Mouse (Mus musculus) heart, postnatal 36 days (tissue): ENCODE results near the gene Degs2. TPM values are rescaled to one million over a fixed set of nuclear protein-coding genes. Genes with fewer than 3 reads are reported as not detected.

ENCODE experiments used
- DNase-seq, 2 experiments: peaks; one replicate each; pipeline ENCODE4 v3.0.0; 2021 to 2022
- intact Hi-C: fragments of 180-260 bp; cut with DNase I; formaldehyde crosslinking; loops from one replicate; pipeline ENCODE4 v1.15.1; 2025
- total RNA-seq, 2 experiments: library from RNA; stranded (reverse); gene quantifications; 2 replicates each; pipeline ENCODE4 v1.2.3; 2021

The Degs2 gene
- total RNA-seq, 2 experiments from 2014 or later, result 0.27 to 0.92 TPM

DNA sequence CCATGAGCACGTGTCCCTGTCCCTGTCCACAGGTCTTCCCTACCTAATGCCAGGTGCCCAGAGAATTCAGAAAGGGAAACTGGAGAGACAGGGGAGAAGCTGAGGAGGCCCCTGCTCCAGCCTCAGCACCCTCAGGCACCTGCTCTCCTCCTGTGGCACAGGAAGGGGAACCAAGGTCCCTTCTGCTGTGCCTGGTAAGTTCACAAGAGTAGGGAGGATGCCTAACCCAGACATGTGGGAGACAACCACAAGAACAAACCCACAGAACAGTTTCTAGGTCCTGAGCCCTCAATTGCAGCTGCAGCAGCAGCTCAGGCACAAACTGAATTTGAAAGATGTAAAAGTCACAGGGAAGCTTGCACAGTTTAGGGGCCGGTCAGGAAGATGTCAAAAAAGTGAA is 894 bp downstream of the Degs2 start:
- DNase-seq, result no peak
- intact Hi-C loops, result no loop called here

DNA sequence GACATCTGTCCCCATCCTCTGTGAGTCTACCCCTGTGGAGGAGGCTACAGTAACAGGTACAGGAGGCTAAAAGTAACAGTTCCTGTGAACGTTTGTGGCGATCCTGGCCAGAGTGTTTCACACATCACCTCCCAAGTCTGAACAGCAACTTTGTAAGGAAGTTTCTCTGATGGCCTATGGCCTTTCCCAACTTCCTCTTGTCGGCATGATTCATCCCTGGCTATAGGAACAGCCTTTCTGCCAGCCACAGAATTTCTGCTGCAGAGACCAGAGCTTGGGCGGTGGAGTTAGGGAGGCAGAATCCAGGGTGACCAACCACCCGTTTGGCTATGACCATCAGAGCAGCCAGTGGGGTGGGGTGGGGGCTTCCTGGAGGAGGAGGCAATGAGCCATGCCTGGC is 2.1 kb downstream of the Degs2 start:
- DNase-seq, result no peak

DNA sequence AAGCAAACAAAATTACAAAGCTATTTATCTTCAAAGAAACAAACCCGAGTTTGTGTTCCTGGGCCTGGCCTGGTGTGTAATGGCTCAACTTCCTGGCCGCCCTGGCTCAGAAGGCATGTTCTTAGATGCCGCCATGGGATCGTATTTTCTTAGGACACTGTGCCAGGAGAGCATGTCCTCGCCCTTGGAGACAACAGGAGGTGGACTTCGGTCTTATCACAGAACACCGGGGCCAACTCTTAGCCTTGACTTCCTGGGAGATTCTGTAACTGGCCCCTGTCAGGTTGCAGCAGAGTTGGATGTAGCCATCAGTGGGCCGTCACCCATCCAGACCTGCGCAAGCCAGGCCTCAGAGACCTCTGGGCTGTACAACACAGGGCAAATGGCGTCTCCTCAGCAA is 2.5 kb downstream of the Degs2 start:
- intact Hi-C loops, result no loop called here
- DNase-seq, result no peak

More for the DNA sequence above, 2.1 kb downstream of the Degs2 start:
- intact Hi-C loops, result no loop called here

DNA sequence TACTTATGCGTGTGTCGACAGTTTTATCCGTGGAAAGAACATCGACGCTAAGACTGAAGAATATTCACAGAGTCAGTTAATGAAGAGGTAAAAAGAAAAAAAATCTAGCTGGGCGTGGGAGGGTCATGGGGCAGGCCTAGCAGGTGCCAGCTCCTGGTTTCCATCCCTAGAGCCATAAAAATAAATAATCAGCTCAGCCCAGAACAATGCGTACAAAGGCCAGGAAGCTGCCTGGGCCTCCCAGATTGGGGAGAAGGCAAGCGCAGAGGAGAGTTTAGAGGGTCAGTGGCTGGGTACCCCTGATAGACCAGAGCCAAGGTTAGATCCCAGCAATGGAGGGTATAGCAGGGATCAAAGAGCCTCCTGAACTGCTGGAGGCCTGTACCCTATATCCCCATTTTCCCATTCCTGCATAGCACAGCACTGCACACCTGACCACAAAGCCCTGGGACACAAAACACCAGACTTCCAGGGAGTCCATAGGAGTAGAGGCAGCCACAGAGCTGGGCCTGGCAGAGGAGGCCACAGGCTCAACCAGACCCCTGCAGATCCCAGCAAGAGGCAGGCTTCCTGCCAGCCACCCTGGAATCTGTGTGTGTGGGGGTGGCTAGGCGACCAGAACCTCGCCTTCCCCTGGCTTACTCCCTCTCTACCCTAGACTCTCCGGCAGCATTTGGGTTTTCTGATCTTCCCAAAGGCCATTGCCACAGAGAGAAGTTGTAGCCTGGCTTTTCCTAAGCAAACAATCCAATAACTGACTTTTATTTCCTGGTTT is 3.2 kb downstream of the Degs2 start:
- DNase-seq, result no peak
- intact Hi-C loops, result no loop called here

DNA sequence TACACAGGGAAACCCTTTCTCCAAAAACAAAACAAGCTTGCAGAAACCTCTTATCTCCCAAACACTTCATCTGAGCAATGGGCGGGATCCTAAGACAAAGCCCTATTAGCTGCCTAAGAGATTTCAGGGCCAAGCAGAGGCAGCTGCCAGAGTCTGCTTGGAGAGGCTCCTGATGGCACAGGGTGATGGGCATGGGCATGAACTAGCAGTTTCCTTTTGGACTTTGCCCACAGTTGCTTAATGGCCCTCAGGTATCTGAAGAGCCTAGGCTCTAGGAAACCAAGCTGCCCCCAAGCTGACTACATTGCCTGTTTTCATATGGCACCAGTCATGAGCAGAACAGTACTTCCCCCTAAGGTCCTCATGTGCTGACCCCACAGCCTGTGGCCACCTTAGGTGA is 7.9 kb downstream of the Degs2 start:
- intact Hi-C loops, result no loop called here
- no peak for DNase-seq

DNA sequence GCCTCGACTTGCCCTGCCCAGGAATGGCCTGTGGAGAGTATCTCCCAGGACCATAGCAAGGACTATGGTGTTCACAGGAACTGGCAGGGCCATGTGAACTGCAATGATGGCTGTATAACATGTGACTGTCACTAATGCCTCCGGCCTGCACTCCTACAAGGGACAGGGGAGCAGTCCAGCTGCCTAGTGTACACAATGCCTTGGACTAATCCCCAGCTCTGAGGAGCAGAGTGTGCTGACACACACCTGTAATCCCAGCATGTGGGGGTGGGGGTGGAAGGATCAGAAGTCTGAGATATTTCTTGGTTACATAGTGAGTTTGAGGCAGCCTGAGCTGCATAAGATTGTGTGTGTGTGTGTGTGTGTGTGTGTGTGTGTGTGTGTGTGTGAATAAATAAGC is 8.5 kb downstream of the Degs2 start:
- DNase-seq, result no peak

DNA sequence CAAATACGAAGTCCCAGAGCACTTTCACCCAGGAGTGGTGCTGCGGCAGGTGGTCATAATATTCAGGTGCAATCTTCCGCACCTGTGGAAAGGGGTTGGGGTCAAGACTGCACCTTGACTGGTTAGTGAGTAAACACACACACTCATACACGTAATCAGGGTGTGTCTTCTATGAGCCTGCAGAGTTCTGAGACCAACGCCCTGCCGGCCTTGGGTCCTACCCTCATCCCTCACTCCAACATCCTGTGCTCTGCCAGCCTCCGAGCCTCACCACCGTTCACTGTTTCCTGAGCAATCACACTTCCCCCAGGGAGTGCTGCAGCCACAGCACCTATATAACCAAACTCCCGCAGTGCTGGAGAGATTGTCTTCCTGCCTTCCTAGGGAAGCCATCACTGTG is 11.6 kb downstream of the Degs2 start:
- DNase-seq, result no peak
- intact Hi-C loops, result no loop called here

More for the DNA sequence above, 8.5 kb downstream of the Degs2 start:
- intact Hi-C loops, result no loop called here

DNA sequence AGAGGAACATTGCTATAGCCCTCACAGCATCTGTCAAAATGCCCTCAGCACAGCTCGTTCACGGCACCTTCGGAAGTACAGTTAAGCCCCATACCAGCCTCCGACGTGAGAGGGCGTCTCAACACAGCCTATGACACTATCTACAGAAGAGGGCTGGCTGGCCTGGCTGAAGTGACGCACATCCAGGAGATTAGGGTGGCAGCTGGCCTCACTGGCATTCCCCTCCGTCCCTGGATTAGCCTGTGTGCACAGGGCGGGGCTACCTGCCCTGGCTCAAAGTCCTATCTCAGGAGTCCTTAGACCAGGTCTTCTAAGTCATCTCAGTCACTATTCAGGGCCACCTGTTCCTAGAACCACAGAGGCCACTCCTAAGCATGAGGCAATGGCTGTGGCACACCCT is 12.9 kb downstream of the Degs2 start:
- DNase-seq, result no peak
- intact Hi-C loops, result loop anchor here (5.0 kb wide), 1 partner anchor 68 kb away; no protein-coding TSS in a partner anchor

DNA sequence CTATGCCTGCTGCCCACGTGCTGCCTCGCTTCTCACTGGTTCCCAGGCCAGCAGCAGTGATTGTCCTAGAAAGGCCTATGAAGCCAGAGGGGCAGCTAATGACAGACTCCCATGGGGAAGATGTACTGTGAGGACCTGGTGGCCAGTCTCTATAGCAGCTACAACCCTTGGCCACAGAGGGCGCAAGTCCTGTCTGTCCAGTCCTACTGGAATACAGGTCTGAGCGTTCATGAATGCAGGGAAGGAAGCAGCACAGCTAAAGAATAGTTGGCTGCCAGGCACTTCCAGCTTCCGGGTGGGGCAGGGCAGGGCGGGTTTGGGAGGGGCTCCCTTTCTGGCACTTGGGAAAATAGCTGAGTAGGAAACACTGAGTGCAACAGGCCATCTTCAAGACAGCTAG is 15.2 kb downstream of the Degs2 start:
- DNase-seq, result no peak
- intact Hi-C loops, result loop anchor here (5.0 kb wide), 1 partner anchor 70 kb away; no protein-coding TSS in a partner anchor

DNA sequence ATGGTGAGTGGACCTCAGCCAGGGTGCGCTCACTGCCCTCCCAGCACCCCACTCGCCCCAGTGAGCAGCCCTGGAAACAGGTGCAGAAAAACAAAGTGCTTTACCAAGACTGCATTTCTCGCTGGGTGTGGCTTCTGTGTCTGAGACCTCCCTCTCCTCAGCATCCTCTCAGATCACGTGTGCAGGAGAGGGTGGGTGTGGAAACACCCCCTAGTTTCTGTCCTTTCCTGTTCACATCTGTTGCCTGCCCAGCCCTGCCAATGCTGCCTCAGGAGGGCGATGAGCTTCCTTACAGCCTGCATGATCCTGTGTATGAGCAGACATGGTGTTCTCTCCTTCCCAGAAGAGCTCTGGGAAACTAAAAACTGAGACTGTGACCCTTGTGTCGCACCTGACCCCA is 15.7 kb downstream of the Degs2 start:
- DNase-seq, result no peak
- intact Hi-C loops, result loop anchor here (5.0 kb wide), 1 partner anchor 71 kb away; no protein-coding TSS in a partner anchor

DNA sequence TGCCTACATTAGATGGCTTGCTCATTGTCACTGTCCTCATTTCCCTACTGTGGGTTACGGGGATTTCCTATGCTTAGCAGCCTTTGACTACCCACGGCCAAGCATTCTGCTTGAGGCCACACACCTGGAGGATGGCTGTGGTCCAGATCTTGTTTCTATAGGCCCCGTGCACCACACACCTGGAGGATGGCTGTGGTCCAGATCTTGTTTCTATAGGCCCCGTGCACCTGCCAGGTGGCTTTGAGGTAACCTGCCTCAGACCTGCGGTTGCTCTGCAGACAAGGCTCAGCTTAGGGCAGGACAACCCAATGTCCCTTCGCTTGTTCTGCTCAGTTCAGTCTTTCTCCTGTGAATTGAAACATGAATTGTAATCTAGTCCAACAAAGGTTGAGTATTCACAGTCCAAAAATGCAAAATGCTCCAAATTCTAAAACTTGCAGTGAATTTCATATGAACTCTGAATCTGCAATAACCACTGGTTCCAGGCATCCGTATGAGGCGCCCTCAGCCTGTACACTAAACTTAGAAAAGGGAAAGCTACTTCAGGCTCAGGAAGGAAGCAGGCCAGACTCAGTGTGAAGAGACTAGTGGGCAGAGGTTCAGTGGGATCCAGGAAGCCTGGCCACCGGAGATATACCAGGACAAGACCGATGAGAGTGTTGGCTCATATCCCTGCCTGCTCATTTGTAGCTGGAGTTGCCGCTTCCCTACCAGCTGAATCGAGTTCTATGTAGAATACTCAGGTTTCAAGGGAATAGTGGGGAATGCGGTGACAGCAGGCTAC is 19.7 kb downstream of the Degs2 start:
- intact Hi-C loops, result no loop called here
- no peak for DNase-seq

DNA sequence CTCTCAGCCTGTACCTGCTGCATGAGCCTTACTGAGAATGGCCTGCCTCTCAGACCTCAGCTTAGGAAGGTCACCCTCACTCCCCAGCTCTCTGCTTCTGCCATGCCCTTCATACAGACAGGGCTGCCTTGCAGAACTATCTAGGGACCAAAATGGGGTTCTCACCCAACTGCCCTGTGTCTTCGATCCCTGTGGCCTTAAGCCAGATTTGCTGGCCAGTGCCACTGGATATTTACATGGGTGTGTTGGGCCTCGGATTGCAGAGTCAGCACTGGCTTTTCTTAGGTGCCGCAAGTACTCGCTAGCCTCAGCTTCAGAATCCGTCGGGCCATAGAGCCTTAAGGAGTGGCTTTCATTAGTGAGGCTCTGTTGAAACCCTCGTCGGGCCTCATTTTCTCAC is 21.3 kb downstream of the Degs2 start:
- intact Hi-C loops, result no loop called here
- no peak for DNase-seq

DNA sequence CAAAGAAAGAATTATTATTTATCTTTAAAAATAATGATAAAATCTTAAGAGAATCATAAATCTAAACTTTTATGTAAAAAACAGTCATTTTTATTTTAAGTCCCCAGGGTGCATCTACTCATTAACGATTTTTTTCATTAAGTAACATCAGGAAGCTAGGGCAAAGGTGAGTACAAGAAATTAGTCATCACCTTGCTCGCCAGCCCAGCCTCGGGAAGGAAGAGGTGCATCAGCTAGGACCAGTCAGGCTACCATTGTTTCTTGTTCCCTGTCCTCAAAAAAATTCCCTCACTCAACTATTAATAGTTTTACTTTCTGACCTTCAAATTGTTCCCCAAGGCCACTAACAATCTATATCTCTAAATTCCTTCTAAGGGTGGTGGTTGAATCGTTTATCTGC is 23.7 kb downstream of the Degs2 start:
- intact Hi-C loops, result no loop called here
- no peak for DNase-seq

DNA sequence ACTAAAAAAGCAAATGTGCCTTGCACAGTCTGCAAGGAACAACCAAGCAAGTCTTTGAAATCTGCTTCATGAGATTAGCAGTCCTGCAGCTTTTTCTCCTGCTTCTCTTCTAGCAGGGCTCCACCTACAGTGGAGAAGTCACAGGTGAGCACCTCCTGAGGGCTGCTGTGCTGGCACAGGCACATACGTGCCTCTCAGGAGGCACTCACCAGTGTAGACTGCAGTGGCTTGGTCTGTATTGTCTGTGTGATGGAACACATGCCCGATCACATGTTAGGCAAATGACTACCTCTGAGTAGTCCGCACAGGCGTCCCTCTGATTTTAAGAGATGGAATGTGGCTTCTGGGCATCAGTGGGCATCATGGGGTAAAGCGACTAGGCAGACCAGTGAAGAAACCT is 25.0 kb downstream of the Degs2 start:
- intact Hi-C loops, result no loop called here
- no peak for DNase-seq

DNA sequence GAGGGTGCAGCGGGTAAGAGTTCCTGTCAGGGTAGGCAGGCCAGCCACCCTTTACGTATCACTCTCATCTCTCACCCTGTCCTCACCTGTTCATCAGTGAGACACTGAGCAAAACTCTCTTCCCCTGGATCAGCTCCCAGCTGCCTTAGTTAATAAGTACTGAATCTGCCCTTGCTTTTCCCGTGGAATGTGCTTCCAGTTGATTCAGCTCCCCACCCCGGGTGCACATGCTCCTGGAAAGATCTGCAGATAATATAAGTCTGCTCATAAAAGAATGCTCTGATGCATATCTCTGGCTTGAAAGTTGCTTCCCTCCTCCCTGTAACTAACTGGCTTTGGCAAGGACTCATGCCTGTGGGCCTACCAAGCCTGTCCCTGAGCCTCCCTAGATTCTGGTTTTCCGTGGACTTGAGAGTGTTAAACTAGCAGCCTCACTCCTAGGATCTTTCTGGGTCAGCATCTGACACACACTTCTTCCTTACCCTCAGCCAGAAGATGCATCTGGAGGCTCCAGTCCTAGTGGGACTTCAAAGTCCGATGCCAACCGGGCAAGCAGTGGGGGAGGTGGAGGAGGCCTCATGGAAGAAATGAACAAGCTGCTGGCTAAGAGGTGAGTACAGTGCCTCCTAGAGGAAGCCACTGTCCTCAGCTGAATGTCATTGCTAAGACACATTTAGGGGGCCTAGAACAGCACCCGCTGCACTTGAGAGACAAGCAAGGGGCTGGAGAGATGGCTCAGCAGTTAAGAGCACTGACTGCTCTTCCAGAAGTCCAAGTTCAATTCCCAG is 26.3 kb downstream of the Degs2 start:
- DNase-seq, result no peak
- intact Hi-C loops, result no loop called here

DNA sequence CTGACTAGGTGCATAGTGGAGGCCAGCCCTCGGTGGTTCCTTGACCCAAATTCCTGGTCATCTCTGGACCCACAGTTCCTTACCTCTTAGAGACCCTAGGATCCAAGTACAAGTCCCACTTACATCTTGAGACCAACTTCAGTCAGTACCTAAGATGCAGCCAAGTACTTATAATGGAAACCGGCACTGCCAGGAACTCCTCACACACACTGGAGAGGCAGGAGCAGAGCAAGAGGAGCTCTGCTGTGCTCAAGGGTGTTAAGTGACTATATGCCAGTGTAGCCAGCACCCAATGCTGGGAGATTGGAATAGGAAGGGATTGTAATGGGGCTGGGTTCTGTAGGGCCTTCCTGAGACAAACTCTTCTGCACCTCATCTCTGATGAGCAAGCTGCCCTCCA is 27.2 kb downstream of the Degs2 start:
- no peak for DNase-seq
- intact Hi-C loops, result no loop called here

DNA sequence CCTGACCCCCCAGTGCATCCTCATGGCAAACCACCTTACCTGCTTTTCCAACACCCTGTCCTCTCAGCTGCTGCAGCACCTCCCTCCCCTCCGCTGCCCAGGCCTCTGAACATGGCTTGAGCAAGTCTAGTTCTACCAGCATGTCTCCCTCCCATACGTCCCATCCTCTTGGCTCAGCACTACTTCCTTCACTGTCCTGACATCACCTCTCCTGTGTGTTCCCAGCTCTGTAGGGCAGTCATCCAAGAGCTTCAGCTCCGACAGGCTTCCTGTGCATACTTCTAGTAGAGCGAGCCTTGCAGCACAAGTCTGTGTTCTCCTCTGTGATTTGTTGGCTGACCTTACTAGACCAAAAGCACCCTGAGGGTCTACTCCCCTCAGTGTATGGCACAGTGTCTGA is 27.6 kb downstream of the Degs2 start:
- peak; percentile 55 to 58 for DNase-seq
- intact Hi-C loops, result no loop called here

DNA sequence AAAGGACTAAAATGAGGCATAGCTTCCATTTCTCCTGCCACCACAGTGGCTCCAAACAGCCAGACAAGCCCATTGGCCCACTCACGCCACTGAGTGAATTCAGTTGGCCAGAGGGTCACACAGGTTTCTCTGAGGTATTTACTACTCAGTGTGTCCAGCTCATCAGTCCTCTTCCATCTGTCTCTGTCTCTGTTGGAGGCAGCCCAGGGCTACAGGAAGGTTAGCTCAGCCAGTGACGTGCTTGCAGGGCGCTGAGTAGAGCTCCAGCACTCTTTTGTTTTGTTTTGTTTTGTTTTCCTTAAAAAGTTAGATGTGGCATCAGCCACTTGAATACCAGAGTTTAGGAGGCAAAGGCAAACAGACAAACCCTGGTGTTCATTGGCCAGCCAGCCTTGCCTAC is 28.6 kb downstream of the Degs2 start:
- DNase-seq, result no peak
- intact Hi-C loops, result no loop called here

DNA sequence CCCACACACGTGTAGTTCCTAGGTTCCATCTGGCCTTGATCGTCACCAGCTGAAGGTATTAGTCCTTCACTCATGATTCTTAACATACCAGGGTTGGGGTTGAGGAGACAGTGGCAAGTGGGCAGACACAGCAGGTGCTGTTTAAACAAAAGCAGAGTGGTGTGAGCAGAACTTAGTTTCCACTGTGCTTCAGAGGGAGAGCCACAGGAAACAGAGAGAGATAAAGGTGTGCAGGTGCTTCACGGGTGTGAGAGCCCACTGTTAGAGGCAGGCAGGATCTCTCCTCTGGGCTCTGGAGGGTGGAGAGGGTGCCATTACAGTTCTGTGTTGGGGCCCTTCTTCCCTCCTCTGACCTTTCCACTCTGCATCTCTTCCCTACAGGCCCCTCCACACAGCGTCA is 29.2 kb downstream of the Degs2 start:
- intact Hi-C loops, result no loop called here
- DNase-seq, result no peak

DNA sequence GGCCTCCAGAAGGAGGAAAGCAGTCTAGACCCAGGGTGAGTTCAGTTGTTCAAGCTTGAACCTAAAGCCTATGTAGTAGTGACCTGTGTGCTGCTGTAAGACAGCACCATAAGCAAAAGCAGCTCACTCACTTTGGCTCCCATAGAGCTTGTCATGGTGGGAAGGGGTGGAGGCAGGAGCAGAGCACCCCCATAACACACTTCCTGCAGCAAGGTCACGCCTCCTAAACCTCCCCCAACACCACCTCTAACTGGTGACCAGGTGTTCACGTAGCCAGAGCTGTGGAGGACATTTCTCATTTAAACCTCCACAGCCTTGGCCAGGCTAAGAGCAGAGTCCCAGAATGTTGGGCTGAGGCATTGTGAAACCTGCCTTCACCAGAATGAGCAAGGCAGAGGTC is 30.6 kb downstream of the Degs2 start:
- no peak for DNase-seq
- intact Hi-C loops, result no loop called here

DNA sequence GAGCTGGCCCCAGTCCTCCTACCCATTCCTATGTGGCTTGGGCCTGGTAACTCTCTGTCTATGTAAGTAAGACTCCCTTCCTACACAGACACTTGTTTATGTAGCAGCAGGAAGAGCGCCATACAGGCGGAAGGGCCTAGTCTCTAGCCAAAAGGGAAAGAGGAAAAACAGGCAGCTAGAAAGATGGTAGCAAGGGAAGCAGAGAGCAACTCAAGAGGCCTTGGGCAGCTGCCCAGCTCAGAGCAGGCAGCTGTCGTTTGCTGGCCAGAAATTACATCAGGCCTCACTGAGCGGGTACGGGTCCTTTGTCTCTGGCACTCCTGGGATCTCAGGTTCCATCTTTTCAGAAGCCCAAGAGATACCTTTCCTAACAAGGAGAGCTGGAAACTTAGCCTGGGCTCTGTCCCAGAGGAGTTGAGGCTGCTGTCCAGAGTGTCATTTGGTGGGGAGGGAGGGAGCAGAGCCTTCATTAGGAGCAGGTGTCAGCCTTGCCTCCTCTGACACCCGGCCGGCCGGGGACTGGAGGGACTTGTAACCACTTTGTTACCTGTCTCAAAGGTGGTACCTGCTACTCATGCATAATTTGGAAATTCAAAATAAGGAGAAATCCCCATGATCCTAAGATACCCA is 33.4 kb downstream of the Degs2 start:
- intact Hi-C loops, result no loop called here

More for the DNA sequence above, 33.4 kb downstream of the Degs2 start:
- DNase-seq, result no peak
